Mouse (Mus musculus): Measurements from ENCODE around the gene Cdh13. TPM values are rescaled to one million over a fixed set of nuclear protein-coding genes. Genes with fewer than 3 reads are reported as not detected.

Cdh13 gene
- total RNA-seq, 2 experiments from 2014 or later = not detected

GRCm38 (mm10) chr8:118845690-118846089, 562.2 kb downstream of the Cdh13 start:
- ATAC-seq (replicated peaks; ENCODE audit: low FRiP score, poor library complexity, severe bottlenecking) = no peak

DNA sequence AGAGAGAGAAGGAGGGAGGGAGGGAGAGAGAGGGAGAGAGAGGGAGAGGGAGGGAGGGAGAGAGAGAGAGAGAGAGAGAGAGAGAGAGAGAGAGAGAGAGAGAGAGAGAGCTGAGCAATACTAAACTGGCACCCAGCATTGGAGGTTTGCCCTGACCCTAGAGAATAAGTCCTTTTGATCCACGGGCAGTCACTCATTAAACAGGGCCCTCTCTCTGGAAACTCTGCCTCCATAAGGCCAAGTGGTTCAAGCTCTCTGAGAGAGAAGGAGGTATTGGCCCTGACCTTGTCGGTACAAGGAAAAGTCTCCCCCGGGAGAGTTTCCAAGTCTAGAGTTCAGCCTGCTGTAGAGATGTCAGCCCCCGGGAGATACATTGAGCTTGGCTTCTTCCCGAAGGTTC, 564.5 kb downstream of the Cdh13 start:
- ATAC-seq (replicated peaks; ENCODE audit: low FRiP score, poor library complexity, severe bottlenecking) = no peak

DNA sequence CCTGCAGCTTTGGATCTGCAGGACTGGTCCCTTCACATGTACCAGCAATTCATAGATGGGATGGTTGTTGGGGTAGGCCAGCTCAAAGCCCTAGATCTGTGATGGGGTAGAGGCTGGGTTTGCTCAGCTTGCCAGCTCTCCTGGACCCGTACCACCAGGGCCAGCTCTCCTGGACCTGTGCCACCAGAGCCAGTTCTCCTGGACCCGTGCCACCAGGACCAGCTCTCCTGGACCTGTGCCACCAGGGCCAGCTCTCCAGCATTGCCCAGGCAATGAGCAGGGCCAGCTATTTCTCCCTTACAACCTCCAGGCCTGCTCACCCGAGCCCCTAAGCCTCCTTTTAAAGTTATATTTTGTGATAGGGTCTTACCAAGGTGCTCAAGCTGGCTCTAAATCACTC, 566.0 kb downstream of the Cdh13 start:
- no peak for ATAC-seq (replicated peaks; ENCODE audit: low FRiP score, poor library complexity, severe bottlenecking)

GRCm38 (mm10) chr8:118850381-118850780, 566.8 kb downstream of the Cdh13 start:
- ATAC-seq (replicated peaks; ENCODE audit: low FRiP score, poor library complexity, severe bottlenecking) = no peak

DNA sequence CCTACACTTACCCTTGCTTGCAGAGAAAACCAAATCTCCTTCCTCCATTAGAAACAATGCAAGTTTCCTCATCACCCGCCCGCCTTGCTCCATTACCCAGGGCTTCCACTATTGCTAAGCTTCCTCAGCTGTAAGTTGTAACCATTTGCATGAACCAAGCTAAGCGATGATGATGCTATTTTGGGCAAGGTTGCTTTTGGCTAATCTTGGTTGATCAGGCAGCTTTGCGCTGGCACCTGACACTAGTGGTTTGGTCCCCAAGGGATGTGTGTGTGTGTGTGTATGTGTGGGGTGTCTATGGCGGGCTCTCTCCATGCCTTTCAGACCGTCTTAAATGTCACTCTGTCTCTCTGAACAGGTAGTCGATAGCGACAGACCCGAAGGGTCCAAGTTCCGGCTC, 567.8 kb downstream of the Cdh13 start:
- no peak for ATAC-seq (replicated peaks; ENCODE audit: low FRiP score, poor library complexity, severe bottlenecking)

DNA sequence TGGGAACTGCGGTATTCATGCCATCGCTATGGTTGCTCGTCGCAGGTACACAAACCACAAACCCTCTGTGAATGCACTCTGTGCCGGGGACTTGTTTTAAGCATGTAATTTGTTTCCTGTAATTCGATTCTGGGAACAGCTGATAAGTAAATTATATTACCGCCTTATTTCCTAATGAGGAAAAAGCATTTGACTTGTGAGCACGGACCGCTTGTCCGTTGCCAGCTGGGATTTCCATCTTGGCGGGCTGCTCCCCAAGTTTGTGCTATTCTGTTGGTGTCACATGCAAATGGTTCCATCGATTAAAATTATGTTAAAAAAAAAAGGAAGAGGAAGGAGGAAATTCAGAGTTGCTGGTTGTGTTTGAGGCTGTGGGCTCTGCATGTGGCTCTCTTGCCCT, 569.3 kb downstream of the Cdh13 start:
- ATAC-seq (replicated peaks; ENCODE audit: low FRiP score, poor library complexity, severe bottlenecking) = no peak

- no peak for ATAC-seq (replicated peaks; ENCODE audit: low FRiP score, poor library complexity, severe bottlenecking)
Observed at GRCm38 (mm10) chr8:118854656-118855055, 571.1 kb downstream of the Cdh13 start.

DNA sequence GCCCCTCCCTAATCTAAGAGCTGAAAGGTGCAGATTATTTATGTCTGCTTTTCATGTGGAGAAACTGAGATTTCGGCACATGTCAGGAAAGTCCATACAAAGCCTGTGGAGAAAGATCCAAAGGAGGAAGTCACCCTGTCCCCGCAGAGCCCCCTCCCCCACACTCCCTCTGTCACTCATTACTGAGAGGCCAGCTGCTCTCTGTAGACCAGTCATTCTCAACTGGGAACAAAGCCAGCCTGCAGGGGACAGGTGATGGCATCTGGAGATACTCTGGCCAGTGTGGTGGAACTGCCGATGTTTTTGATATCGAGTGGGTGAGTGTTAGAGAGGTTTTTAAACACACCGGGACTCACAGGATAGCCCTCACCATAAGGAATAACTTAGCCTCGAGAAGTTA, 582.8 kb downstream of the Cdh13 start:
- no peak for ATAC-seq (replicated peaks; ENCODE audit: low FRiP score, poor library complexity, severe bottlenecking)

GRCm38 (mm10) chr8:118870711-118871110, 587.2 kb downstream of the Cdh13 start:
- ATAC-seq (replicated peaks; ENCODE audit: low FRiP score, poor library complexity, severe bottlenecking) = no peak

GRCm38 (mm10) chr8:118879939-118880825, 596.6 kb downstream of the Cdh13 start:
- ATAC-seq (replicated peaks; ENCODE audit: low FRiP score, poor library complexity, severe bottlenecking) = no peak

DNA sequence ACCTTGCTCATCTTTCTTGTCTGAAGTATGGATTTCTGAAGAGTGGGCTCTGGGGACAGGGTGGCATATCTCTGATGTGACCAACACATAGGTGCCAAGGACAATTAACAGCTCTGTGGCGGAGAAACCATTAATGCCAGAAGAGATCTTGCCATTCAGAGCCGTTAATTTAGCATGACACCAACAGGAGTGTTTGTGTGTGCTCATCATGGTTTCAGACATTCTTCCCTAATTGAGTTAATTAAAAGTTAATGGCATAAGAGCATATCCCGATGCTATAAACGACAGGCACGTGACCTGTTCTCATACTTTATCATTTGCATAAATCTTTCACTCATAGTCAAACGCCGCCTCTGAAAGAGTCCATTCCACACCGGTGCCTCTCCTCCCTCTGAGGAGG, 600.8 kb downstream of the Cdh13 start:
- no peak for ATAC-seq (replicated peaks; ENCODE audit: low FRiP score, poor library complexity, severe bottlenecking)

GRCm38 (mm10) chr8:118884988-118885387, 601.5 kb downstream of the Cdh13 start:
- no peak for ATAC-seq (replicated peaks; ENCODE audit: low FRiP score, poor library complexity, severe bottlenecking)

- ATAC-seq (replicated peaks; ENCODE audit: low FRiP score, poor library complexity, severe bottlenecking) = no peak
Observed at GRCm38 (mm10) chr8:118902402-118902801, 618.9 kb downstream of the Cdh13 start.

DNA sequence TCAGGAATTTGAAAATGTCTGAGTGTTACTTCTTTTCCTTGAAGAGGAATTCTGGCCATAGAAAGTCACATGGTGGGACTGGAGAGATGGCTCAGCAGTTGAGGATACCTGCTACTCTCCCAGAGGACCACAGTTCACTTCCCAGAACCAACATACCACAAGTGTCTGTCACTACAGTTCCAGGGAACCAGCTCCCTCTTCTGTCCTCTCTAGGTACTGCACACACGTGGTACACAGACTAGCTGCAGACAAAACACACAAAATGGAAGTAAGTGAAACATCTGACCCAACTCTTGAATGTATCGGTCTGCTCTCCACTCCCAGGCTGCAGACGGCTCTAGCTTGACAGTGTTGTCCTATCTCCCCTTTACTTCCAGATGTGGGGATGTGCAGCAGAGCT, 633.0 kb downstream of the Cdh13 start:
- no peak for ATAC-seq (replicated peaks; ENCODE audit: low FRiP score, poor library complexity, severe bottlenecking)

DNA sequence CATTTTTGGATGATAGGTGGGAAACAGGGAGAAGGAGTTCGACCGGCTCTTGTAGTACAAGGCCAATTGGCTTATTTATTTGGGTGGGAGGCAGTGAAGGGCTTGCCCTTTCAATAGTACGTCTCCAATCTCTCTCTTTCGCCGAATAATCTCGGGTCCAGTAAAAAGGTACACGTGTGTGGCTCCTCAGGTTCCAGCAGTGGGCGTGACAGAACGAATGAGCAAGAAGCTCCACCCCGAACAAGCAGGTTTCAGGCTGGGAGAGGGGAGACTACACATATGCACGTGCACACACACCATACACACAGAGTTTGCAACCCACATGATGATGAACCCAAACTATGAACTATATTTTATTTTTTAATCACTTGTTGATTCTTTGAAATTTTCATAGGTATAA, 653.9 kb downstream of the Cdh13 start:
- no peak for ATAC-seq (replicated peaks; ENCODE audit: low FRiP score, poor library complexity, severe bottlenecking)

GRCm38 (mm10) chr8:118938025-118938424, 654.5 kb downstream of the Cdh13 start:
- no peak for ATAC-seq (replicated peaks; ENCODE audit: low FRiP score, poor library complexity, severe bottlenecking)

DNA sequence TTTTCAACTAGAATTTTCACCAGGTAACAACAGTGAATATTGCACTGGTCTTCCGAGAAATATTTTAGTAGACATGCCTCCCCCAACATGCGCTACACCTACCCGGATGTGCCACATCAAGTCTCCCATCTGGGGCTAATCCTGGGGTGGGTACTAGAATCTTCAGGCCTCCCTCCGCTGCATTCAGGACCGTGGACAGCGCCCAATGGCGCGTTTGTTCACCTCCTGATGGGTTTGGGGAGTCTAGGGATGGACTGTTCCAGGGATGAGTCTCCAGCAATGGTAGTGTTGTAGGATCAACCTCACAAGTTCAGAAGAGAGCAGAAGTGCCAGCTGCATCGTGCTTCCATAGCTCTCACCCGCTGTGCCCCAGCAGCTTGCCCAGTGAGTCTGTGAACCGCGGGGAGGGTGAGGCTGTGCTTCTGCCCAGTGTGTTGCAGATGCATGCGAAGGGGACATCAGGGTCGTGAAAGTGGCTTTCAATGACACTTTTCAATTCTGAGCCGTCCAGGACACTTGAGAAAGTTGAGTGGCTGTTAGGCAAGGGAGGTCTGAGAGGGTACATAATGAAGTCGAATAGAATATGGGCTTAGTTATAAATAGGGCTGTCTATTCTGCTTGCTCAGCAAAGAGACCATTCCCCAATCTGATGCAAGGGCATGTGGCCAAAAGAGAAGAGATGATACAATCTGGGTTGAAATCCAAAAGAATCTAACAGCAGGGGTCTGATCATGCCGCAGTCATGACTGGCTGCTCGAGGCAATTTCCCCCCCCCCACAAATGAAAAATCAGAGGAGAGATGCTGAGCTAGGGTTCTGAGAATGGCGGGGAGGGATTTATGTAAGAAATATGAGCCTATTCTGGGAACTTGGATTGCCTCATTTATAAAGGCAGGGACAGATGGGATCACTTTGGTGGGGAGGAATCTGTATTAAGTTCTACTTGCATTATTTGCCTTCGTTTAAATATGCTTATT, 668.5 kb downstream of the Cdh13 start:
- no peak for ATAC-seq (replicated peaks; ENCODE audit: low FRiP score, poor library complexity, severe bottlenecking)

- no peak for ATAC-seq (replicated peaks; ENCODE audit: low FRiP score, poor library complexity, severe bottlenecking)
Observed at GRCm38 (mm10) chr8:118956109-118956508, 672.6 kb downstream of the Cdh13 start.

GRCm38 (mm10) chr8:118961877-118962545, 678.5 kb downstream of the Cdh13 start:
- ATAC-seq (replicated peaks; ENCODE audit: low FRiP score, poor library complexity, severe bottlenecking) = no peak
